ENCODE assay signal across 11 mouse cellular contexts in genomic region chr8:120234866-120235265, GRCm38 (mm10). TPM values are rescaled to one million over a fixed set of nuclear protein-coding genes. Genes with fewer than 3 reads are reported as not detected.
DNase-seq lines count a peak whose midpoint lies in the region; ATAC-seq and TF ChIP-seq lines count a peak whose summit lies in the region.
"Had no signal": no experiment of that assay in that cellular context is flagged by ENCODE, and none has a peak within 500 bp of the region (broad histone marks: within the 10 kb centered on the region; RNA-seq: fewer than 3 reads in every experiment).

No protein-coding gene starts in this region.

- TF ChIP-seq CTCF in E14TG2a.4 (conservative IDR thresholded peaks at IDR 0.05; ENCODE audit: low read length): no peak

- DNase-seq in heart, embryonic 10.5 days (ENCODE audit: low spot score): no peak
- DNase-seq in MN1 (ENCODE audit: low spot score): peak; percentile 93
- DNase-seq in ovary, postnatal 10 days (ENCODE audit: low spot score): no peak
- DNase-seq in kidney, postnatal 4 days: no peak
- DNase-seq: cerebellum, postnatal 36 days; kidney, adult 11 months; lung, postnatal 14 days had no signal

- H3K27me3 ChIP-seq in heart, embryonic 14.5 days (ENCODE audit: control insufficient read depth, insufficient read depth, low read length): peaks cover 9% of the 10 kb centered on the region
- peaks cover 40% of the 10 kb centered on the region for H3K27me3 ChIP-seq in heart, embryonic 10.5 days (ENCODE audit: insufficient read depth, poor library complexity, severe bottlenecking)
- peaks cover 39% of the 10 kb centered on the region for H3K27me3 ChIP-seq in E14TG2a.4 (ENCODE audit: insufficient read depth, low read length)
- no peaks in the 10 kb centered on the region; the same call in 1 of the 2 replicates for H3K27me3 ChIP-seq in intestine, embryonic 15.5 days (replicated peaks)

- H3K4me3 ChIP-seq in heart, embryonic 14.5 days (ENCODE audit: control insufficient read depth in 1 of 2, insufficient read depth in 1 of 2, low read depth in 1 of 2, low read length in 2 of 2): no peak overlapping the region
- no peak overlapping the region for H3K4me3 ChIP-seq in heart, embryonic 10.5 days
- 0 out of 2 replicates have a peak overlapping the region, but pooled peaks have one; percentile 20 for H3K4me3 ChIP-seq in E14TG2a.4 (replicated peaks; ENCODE audit: low read length)
- no peak overlapping the region for H3K4me3 ChIP-seq in intestine, embryonic 15.5 days (replicated peaks)

- no peak for ATAC-seq in heart, embryonic 14.5 days (ENCODE audit: insufficient number of reproducible peaks, insufficient read depth, low FRiP score, low read depth)
- ATAC-seq in intestine, embryonic 15.5 days: no peak

- WGBS in heart, embryonic 14.5 days: 54% methylated on average over 8 of the region's 8 CpGs
- WGBS in heart, embryonic 10.5 days: 69% methylated on average over 8 of the region's 8 CpGs
- 53% methylated on average over 8 of the region's 8 CpGs for WGBS in intestine, embryonic 15.5 days

- H3K4me1 ChIP-seq in heart, embryonic 14.5 days (ENCODE audit: control insufficient read depth in 2 of 2, insufficient read depth in 2 of 2, low read length in 2 of 2): peaks cover 29 to 41% of the 10 kb centered on the region in 2 experiments
- H3K4me1 ChIP-seq in heart, embryonic 10.5 days: peaks cover 62% of the 10 kb centered on the region
- peaks cover 34% of the 10 kb centered on the region for H3K4me1 ChIP-seq in E14TG2a.4 (replicated peaks; ENCODE audit: low read depth, low read length)
- peaks cover 51% of the 10 kb centered on the region for H3K4me1 ChIP-seq in intestine, embryonic 15.5 days (replicated peaks)

- H3K9ac ChIP-seq in heart, embryonic 14.5 days (ENCODE audit: low read length): peak overlapping the region; percentile 31; the same call in 1 of the 2 replicates
- no peak overlapping the region for H3K9ac ChIP-seq in intestine, embryonic 15.5 days

- no peak overlapping the region for H3K4me2 ChIP-seq in heart, embryonic 14.5 days (ENCODE audit: low read length)
- H3K4me2 ChIP-seq in intestine, embryonic 15.5 days (replicated peaks): peak overlapping the region; percentile 18; the same call in 1 of the 2 replicates

- no peaks in the 10 kb centered on the region for H3K36me3 ChIP-seq in heart, embryonic 14.5 days (ENCODE audit: control insufficient read depth, insufficient read depth, low read length)
- peaks cover 26% of the 10 kb centered on the region for H3K36me3 ChIP-seq in heart, embryonic 10.5 days
- peaks cover 18% of the 10 kb centered on the region; the same call in 1 of the 2 replicates for H3K36me3 ChIP-seq in E14TG2a.4 (ENCODE audit: insufficient read depth, low read length)
- no peaks in the 10 kb centered on the region for H3K36me3 ChIP-seq in intestine, embryonic 15.5 days
- H3K36me3 ChIP-seq: G1E had no signal

- H3K9me3 ChIP-seq in heart, embryonic 14.5 days (ENCODE audit: control insufficient read depth, low read length): no peaks in the 10 kb centered on the region
- 0 out of 2 replicates have a peak, but pooled peaks cover 4% of the 10 kb centered on the region for H3K9me3 ChIP-seq in heart, embryonic 10.5 days
- H3K9me3 ChIP-seq in E14TG2a.4 (ENCODE audit: low read length): peaks cover 7% of the 10 kb centered on the region; the same call in 1 of the 2 replicates
- no peaks in the 10 kb centered on the region for H3K9me3 ChIP-seq in intestine, embryonic 15.5 days

- H3K27ac ChIP-seq in heart, embryonic 14.5 days (replicated peaks in 1 of 2; ENCODE audit: control insufficient read depth in 1 of 2, insufficient read depth in 1 of 2, low read depth in 2 of 2, low read length in 2 of 2): no peak overlapping the region
- no peak overlapping the region for H3K27ac ChIP-seq in heart, embryonic 10.5 days
- no peak overlapping the region for H3K27ac ChIP-seq in intestine, embryonic 15.5 days

RNA-seq across cellular contexts. Expression of gene Gse1, which starts 6.6 kb away (rescaled TPM):
- polyA plus RNA-seq in heart, embryonic 14.5 days (2014; fragmentation: Nextera tagmentation; extraction: Ambion mirVana): 12.0 and 12.2 TPM in 2 replicates
- polyA plus RNA-seq in heart, embryonic 10.5 days (2016; fragmentation: Nextera tagmentation; extraction: Ambion mirVana): 12.2 and 13.7 TPM in 2 replicates
- polyA plus RNA-seq in intestine, embryonic 15.5 days (2015; fragmentation: Nextera tagmentation; extraction: Ambion mirVana): 7.9 and 9.6 TPM in 2 replicates

RNA-seq across cellular contexts. Expression of gene Fam92b, which starts 57.6 kb away (rescaled TPM):
- polyA plus RNA-seq in heart, embryonic 14.5 days (2014; fragmentation: Nextera tagmentation; extraction: Ambion mirVana): not detected in 2 replicates
- 0.16 and 0.31 TPM in 2 replicates for polyA plus RNA-seq in heart, embryonic 10.5 days (2016; fragmentation: Nextera tagmentation; extraction: Ambion mirVana)
- 0.78 and 0.93 TPM in 2 replicates for polyA plus RNA-seq in intestine, embryonic 15.5 days (2015; fragmentation: Nextera tagmentation; extraction: Ambion mirVana)
- polyA plus RNA-seq: G1E had no signal
